Mouse (Mus musculus): ENCODE results near the gene Ahcy. TPM values are rescaled to one million over a fixed set of nuclear protein-coding genes. Genes with fewer than 3 reads are reported as not detected.
"Not testable (repeated sequence)": the region's sequence is repeated elsewhere in the genome, so short reads cannot be mapped to it uniquely, and the experiment has no call there.

Gene Ahcy
- polyA plus RNA-seq, 2 experiments from 2014 or later, result 23.7 to 49.5 TPM

DNA sequence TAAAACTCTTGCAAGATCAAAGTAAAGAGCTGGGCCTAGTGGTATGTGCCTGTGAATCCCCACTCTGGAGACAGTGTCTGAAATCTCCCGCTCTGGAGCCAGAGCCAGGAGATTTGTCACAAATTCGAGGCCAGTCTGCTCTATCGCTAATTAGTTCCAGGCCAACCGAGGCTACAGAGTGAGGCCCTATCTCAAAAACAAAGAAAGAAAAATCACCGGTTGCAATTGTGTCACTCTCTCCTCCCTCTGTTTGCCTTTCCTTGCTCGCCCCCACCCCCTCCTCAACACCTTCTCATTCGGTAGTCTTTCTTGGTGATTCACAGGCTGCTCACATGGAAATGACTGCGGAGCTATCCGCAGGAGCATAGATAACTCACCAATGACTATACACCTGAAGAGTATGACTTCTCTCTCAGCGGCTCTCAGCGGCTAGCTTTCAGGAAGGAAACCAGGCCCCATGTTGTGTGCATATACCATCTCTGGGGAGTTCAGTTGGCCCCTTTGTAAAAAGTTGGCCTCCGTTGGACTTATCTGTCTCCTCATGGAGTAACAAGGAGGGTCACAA is 551 bp upstream of the Ahcy start:
- ATAC-seq, result no peak

DNA sequence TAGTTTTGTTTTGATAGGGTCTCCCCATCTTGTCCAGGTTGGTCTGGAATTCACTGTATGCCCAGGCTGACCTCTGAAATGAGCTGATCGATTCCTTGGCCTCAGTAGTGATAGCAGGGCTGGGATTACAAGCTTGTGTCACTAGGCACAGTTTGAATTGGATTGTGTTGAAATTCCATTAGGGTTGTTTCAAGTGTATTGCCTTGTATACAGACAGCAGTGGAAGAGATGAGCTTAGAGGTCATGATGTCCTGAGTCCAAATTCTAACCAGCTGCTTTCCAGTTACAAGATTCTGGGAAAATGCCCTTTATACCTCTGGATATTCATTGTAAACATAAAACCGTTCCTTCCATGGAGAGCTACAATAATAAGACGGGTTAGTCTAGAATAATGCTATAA is 950 bp downstream of the Ahcy start:
- no peak for ATAC-seq

DNA sequence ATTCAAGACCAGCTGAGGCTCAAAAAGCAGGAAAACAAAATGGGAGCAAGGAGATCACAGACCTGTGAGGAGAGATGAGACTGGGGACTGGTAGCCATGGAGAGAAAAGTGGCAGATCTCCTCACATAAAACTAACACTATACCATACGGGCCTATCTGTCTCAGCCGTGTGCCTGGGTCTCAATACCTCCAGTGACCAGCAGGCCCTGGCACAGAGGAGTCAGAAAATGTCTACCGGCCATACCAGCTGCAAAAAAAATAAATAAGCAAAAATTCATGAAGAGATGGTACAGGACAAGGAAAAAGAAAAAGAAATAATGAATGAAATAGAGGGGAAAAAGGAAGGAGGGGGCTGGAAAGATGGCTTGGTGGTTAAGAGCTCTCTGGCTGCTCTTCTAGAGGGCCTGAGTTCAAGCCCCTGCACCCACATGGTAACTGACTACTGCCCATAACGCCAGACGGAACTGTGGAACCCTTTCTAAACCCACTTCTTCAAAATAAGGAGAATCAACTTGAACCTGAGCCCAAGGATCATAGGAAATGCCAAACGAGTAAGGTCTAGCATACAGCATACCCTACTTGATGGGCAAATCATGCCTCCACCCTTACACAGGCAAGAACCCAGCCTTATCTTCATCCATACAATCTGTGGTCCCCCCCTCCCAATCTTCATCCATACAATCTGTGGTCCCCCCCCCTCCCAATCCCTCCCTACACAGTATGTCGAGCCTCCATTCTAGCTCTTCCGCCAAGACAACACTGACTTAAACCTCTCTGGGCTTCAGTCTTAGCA is 1.7 kb downstream of the Ahcy start:
- ATAC-seq, result no peak

DNA sequence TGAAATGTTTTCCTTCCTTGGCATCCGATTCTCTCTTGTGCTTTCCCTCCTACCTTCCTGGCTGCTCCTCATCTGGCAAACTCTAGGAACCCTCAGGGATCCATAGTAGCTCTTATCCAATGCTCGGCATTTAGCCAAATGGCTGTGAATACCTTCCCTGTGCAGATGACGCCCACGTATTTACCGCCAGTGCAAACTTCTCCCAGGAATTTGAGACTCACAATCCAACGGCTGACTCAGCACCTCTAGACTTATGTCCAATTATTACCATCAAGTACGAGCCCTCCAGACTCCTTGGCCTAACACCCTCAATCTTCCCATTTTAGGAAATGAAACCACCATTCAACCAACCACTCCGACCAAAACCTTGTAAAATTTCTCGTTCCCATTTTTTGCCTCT is 3.3 kb downstream of the Ahcy start:
- ATAC-seq, result no peak

DNA sequence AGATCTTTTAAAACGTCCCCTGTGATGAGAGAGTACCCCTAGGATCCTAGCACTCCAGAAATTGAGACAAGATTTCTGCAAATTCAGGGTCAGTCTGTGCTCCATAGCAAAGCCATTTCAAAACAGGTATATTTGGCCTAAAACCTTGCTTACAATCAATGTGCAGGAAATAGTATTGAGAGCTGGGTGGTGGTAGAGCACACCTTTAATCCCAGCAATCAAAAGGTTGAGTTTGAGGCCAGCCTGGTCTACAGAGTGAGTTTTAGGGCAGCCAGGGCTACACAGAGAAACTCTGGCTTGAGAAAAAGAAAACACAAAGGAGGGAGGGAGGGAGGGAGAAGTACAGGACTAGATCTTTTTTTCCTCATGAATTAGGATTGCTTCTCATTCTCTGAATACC is 16.9 kb downstream of the Ahcy start:
- ATAC-seq, result no peak

DNA sequence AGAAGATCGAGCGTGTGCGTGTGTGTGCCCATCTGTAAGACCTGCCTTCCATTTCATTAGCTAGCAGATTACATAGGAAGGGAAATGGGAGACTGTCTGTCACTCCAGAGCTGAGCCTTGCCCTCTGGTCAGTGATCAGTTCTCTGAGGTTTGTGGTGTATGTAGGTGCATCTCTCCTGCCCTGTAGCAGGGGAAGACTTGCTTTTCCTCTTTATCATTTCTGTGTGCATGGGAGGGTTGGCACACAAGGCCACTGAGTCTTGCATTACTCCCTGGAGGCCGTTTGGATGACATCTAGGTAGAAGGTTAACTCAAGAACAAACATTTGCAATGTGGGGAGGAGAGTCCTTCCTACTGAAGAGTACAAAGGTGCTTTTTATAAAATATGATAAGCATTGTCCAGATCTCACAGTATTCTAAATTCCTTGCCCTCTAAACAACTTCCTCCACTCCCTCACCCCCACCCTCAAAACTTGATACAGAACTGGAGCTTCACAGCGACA is 18.2 kb downstream of the Ahcy start:
- no peak for ATAC-seq

DNA sequence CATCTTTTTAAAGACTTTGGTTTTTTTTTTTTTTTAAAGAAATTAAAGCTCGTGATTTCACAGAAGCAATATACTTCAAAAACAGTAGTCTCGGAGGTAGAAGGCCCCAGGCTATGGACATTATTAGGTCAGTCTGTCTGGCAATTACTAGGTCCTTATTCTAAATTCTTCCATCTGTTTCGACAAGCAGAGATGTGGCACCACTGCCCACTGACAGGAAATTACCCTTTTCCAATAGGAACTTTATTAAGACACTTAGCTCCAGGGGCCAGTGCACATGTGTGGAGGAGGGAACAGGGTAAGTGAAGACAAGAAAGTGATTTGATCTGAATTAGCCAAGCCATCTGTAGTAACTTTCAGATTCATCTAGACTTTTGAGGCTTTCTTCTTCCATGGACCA is 19.6 kb downstream of the Ahcy start:
- no peak for ATAC-seq

DNA sequence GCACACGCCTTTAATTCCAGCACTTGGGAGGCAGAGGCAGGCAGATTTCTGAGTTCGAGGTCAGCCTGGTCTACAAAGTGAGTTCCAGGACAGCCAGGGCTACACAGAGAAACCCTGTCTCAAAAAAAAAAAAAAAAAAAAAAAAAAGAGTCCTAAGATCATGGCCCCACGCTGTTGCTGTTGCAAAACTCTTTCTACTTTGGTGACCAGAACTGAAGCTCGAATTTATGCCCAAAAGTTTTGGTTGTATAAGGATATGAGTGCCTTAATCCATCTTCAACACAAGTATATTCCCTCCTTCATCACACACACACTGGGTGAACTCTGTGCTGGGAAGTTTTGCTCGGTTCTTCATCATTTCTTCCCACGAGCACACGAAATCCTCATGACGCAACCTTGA is 20.8 kb downstream of the Ahcy start:
- ATAC-seq, result not testable (repeated sequence)

DNA sequence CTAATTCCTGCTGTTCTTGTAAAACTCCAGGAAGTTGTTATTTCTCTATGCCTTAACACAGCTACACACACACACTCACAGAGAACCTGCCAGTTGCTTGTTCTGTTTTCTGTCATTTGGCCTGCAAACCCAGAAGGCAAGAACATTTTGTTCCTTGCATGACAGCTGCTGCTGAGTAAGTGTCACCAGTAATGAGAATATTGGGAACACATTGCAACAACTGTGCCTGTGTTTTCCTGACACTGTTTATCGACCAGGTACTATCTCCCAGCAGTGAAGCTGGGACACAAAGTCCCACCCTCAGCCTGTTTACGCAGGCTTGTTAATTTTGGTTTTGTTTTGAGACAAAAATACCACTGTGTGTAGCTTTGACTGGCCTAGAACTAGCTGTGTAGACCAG is 21.6 kb downstream of the Ahcy start:
- ATAC-seq, result no peak

DNA sequence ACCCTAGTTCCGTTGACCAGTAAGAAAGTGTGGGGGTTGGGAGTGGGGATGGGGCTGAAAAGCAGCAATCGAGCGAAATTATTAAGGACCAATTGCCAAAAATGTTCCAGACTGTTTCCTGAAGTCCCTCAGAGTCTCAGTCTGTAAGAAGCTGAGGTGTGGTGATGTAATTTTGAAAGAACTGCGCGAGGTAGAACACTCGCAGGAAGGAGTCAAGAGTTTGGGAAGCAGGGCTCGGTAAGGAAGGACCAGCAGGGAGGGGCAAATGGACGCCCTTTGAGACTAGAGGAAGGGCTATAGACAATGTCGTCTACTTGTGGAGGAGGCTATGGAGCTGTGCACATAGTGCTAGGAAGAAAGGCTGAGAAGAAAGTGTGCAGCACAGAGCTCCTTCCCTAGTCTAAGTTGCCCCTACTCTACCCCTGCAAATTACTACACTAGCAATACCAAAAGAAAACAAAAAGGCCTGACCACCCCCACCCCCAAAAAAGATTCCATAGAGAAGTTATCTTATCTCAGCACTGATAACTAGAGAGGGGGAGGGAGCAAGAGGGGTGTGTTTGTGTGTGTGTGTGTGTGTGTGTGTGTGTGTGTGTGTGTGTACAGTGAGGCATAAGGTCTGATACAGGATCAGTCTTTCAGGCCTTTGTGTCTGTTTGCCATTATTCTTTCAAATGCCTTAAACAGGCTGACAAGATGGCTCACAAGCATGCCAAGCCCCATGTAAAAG is 22.5 kb downstream of the Ahcy start:
- no peak for ATAC-seq

DNA sequence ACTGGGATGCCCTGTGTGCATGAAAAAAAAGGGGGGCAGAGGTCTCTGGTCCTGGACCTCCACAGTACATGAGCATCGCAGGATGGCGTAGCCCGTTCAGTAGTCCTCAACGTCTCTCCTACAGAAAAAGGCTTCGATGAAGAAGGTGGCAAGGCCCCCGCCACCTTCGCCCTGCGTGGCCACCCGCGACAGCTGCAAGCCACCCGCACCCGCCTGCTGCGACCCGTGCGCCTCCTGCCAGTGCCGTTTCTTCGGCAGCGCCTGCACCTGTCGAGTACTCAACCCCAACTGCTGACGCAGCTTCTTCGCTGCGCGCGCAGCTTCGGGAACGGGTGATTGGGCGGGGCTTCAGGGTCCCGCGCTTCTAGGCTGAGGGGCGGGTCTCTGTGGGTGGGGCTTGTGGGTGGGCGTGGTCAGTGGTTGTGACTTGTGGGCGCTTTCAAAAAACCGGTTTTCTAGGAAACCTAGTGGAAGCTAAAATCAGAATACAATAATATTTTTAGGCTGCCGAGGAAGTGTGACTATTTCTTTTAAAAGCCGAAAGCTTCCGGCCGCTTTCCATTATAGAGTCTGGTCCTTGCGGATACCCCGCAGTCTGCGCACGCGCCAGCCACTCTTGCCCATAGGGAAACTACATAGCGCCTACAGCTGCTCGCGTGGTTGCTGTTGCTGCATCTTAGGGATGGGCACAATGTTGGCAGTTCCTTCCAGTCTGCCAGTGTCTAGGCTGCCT is 23.6 kb downstream of the Ahcy start:
- peak; percentile 90 for ATAC-seq

DNA sequence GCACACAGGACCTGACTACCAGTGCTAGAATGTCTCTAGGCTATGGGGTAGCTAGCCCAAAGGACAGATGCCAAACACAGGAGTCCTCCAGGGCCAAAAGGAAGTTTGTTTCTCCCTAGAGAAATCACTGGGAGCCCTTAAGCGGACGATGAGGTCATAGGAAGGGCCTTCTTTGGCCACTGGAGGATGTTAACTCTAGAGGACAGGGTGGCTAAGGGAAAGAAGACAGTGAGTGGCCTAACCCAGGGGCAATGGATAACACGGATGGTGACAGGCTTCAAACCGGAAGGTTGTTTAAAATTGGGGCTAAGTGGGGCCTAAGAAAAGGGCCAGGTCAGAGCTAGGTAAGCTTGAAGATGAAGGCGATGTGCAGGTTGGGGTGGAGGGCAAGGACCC is 24.2 kb downstream of the Ahcy start:
- peak; percentile 32 for ATAC-seq

DNA sequence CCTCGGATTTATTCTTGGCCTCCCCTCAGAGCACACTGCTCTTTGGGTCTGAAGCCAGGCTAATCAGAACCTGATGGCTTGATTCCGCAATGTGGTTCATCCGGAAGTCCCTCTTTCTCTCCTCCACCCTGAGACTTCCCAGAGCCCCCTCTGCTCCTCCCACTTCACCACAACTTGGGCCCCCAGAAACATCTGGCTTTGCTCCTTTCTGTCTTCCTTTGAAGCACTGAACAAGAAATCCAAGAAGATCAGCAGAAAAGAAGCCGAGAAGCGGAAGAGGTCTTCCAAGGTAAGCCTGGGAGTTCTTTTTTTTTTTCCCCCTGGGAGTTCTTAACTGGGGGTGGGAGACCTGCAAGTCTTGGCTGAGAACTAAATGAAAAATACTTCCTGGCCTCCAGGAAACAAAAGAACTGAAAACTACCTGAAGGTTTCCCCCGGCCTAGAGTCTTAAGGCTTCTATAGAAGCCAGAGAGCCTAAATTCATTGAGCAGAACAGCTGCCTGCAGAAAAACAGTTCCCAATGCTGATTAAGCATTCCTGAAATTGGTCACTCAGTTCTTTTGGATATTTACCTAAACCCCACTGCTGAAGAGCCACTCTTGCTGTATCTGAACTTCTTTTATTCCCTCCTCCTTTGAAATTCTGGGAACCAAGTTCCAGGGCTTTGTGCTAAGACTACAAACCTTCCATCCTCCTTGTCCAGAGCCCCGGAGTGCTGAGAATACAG is 26.7 kb downstream of the Ahcy start:
- ATAC-seq, result no peak

DNA sequence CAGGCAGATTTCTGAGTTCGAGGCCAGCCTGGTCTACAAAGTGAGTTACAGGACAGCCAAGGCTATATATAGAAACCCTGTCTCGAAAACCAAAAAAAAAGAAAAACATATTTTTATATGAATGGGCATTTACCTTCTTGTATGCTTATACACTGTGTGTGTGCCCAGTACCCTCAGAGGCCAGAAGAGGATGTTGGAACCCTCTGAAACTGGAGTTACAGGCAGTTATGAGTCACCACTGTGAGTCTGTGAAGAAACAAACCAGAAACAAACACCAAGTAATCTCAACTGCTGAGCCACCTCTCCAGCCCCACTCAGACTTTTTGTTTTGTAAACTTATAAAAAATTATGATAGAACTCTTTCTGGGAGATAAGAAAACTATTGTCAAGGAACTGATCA is 27.5 kb downstream of the Ahcy start:
- no peak for ATAC-seq

DNA sequence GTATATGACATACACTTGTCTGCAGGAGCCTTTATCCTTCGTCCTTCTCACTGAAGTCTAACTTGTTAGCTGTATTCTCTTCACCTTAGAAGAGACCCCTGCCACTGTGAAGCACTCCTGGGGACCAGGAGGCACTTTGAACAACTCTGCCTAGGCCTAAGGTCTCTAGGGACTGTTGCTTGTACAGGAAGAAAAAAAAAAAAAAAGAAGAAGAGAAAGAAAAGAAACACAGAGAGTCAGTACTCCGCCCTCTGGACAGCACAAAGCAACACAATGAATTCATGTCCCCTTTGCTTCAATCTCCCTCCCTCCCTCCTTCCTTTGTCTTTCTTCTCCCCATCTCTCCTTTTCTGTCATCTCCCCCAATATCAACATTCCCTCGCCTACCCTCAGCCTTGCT is 29.2 kb downstream of the Ahcy start:
- ATAC-seq, result no peak

DNA sequence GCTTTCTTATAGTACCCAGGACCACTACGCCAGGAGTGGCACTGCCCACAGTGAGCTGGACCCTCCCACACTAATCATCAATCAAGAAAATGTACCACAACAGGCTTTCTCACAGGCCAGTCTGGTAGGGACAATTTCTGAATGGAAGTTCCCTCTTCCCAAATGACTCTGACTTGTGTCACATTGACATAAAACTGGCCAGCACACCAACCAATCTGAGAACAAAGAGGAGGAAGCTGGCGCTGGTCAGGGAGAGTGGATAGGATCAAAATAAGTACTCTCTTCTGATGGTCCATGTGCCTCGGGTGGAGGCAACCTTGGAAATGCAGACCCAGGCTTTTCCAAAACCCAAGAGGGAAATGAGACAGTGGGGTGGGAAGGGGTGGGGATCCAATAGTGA is 29.8 kb downstream of the Ahcy start:
- ATAC-seq, result no peak

DNA sequence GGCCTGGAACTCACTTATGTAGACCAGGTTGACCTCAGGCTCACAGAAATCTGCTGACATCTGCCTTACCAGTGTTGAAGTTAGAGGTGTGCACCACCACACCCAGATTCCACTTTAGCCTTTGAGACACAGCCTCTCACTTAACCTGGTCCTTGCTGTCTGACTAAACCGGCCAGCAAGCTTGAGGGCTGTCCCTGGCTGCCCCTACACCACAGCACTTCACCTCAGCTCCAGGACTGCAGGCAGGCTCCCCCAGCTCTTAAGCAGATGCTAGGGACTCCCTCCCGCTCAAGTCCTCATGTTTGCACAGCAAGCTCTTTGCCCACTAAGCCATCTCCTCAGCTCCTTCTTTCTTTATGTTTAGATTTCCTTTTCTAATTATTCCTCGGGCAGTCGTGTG is 34.3 kb downstream of the Ahcy start:
- ATAC-seq, result no peak

DNA sequence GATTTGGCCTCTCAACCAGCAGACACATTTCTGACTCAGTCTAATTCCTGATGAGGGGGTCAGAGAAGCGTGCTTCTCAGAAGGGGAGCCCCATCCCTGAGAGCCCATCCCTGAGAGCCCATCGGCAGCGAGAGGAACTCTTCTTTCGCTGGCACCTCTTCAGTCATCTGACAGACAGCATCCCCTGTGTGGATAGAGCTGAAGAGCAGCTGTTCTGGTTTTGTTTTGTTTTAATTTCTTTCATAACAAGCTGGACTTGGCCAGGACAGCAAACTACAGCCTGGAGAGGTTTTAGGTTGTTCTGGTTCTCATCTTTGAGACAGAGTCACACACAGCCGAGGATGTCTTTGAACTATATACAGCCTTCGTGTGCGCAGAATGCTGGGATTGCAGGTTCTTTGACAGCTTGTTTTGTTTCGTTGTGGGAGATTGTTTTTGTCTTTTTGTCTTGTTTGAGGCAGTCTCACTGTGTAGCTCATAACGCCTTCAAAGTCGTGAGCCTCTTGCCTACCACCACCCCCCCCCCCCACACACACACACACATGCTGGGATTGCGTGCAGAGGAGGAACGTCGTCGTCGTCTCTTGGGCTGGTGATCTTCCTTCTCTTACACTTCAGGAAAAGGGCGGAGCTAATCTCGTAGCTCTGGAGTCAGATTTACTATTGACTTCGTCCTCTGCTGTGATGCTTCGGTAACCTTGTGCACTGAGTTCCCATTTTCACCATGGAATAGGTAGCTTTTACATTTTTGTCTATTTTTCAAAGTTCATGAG is 41.2 kb downstream of the Ahcy start:
- peak; percentile 17 for ATAC-seq

DNA sequence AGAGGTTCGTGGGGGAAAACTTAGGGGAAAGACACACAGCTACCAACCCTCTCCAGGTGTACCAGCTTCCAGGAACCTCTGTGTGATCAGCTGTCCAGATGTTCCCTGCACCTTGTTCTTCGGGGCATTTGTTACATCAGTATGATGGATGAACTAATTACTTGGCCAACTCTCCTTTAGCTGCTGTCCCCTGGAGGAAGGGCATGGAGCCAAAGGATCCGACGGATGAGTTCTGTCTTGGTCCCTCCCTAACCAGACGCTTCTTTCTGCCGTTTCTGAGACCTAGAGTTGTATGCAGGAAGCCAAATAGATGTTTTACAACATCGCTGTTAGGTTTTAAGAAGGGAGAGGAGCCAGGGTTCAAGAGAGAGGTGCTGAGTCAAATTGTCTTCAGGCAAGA is 43.5 kb downstream of the Ahcy start:
- ATAC-seq, result no peak

DNA sequence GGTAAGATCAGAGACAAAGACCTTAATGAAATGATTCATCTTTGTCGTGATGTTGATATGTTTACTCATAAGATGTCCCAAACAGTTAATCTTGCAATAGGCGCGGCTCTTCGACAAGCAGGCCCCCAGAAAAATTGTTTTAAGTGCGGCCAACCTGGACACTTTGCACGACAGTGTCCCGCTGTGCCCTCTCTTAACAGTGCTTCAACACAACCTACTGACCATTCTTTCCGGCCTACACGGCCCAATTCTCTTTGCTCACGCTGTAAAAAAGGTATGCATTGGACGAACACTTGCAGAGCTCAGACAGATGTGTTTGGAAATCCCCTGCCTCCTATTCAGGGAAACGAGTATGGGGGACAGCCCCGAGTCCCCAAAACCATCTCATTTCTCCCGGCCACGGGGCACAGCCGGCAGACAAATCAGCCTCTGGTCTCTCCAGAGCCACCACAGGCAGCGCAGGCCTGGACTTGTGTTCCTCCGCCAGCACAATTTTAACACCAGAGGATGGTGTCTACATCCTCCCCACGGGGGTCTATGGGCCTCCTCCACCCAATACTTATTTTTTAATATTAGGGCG is 54.0 kb downstream of the Ahcy start:
- not testable (repeated sequence) for ATAC-seq

DNA sequence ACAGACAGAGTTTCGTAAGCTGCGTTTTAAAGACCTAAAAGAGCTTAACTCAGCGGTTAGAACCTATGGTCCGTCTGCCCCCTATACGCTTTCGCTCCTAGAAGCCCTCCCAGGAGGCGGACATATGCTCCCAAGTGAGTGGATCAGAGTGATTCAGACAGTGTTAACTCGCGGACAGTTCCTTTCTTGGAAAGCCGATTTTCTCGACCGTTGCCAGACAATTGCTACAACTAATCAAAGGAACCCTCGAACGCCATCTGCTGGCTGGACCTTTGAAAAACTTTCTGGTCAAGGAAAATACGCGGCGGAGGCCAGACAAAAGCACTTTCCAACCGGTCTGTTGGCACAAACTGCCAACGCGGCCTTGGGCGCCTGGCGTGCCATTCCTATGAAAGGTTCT is 54.6 kb downstream of the Ahcy start:
- peak; percentile 40 for ATAC-seq
